Mouse (Mus musculus) heart, embryonic 14.5 days (tissue): ENCODE data around the gene Zbtb2. TPM values are rescaled to one million over a fixed set of nuclear protein-coding genes. Genes with fewer than 3 reads are reported as not detected.
A peak's percentile ranks its signal among the peaks of the same experiment; 100 is the strongest.

ENCODE experiments used
- ATAC-seq: fragments of 200-750 bp; cut with Nextera tagmentation; 2 replicates; pipeline ENCODE4 v1.8.0; 2017; ENCODE audit warnings: low read depth, moderate TSS enrichment; ENCODE audit not compliant: insufficient number of reproducible peaks, insufficient read depth, low FRiP score
- H3K27ac ChIP-seq, 2 experiments: fragments of 200-500 bp in 1 of 2; fragments of 300-500 bp in 1 of 2; sonication (generic) in 1 of 2; replicated peaks in 1 of 2; 2 replicates each; pipeline ENCODE4 v1.5.1; 2012 to 2014; ENCODE audit warnings: low read depth in 2 of 2, low read length in 2 of 2, control low read depth in 1 of 2, mild to moderate bottlenecking in 1 of 2, mixed read lengths in 1 of 2; ENCODE audit not compliant: control insufficient read depth in 1 of 2, insufficient read depth in 1 of 2
- H3K27me3 ChIP-seq: fragments of 300-500 bp; sonication (generic); 2 replicates; pipeline ENCODE4 v1.6.1; 2014; ENCODE audit warnings: mild to moderate bottlenecking, low read length, control low read depth; ENCODE audit not compliant: control insufficient read depth, insufficient read depth
- H3K36me3 ChIP-seq: fragments of 300-500 bp; sonication (generic); 2 replicates; pipeline ENCODE4 v1.6.1; 2014; ENCODE audit warnings: mild to moderate bottlenecking, control low read depth, low read length, mixed read lengths; ENCODE audit not compliant: control insufficient read depth, insufficient read depth
- H3K4me1 ChIP-seq, 2 experiments: fragments of 200-500 bp in 1 of 2; fragments of 300-500 bp in 1 of 2; sonication (generic) in 1 of 2; 2 replicates each; pipeline ENCODE4 v1.6.1; 2012 to 2014; ENCODE audit warnings: low read length in 2 of 2, control low read depth in 1 of 2, mixed read lengths in 1 of 2; ENCODE audit not compliant: control insufficient read depth in 2 of 2, insufficient read depth in 2 of 2
- H3K4me2 ChIP-seq: fragments of 300-500 bp; sonication (generic); 2 replicates; pipeline ENCODE4 v1.6.1; 2014; ENCODE audit warnings: mild to moderate bottlenecking, low read length
- H3K4me3 ChIP-seq, 2 experiments: fragments of 200-500 bp in 1 of 2; fragments of 300-500 bp in 1 of 2; sonication (generic) in 1 of 2; 2 replicates each; pipeline ENCODE4 v1.5.1; 2012 to 2014; ENCODE audit warnings: low read length in 2 of 2, mild to moderate bottlenecking in 2 of 2, control low read depth in 1 of 2, low read depth in 1 of 2, moderate library complexity in 1 of 2; ENCODE audit not compliant: control insufficient read depth in 1 of 2, insufficient read depth in 1 of 2
- H3K9ac ChIP-seq: fragments of 300-500 bp; sonication (generic); 2 replicates; pipeline ENCODE4 v1.6.1; 2014; ENCODE audit warnings: mild to moderate bottlenecking, low read length
- H3K9me3 ChIP-seq: fragments of 300-500 bp; sonication (generic); 2 replicates; pipeline ENCODE4 v1.6.1; 2016; ENCODE audit warnings: low read length, control low read depth; ENCODE audit not compliant: control insufficient read depth
- WGBS: fragments of 180-500 bp; shearing (Covaris S2); extraction: QIAGEN DNeasy Blood & Tissue Kit; methylation state at CpG from one replicate; pipeline ENCODE4 v1.1.7; 2014; 5-methylcytosine and 5-hydroxymethylcytosine counted together
- polyA plus RNA-seq: library from polyadenylated mRNA; unstranded; fragments of >200 nt; fragmentation: Nextera tagmentation; extraction: Ambion mirVana; gene quantifications from 2 replicates; pipeline ENCODE4 v1.2.1, GENCODE M21; 2014

The Zbtb2 gene
- polyA plus RNA-seq, 1 experiment from 2014 or later = 9.3 TPM

- Histone ChIP-seq H3K27me3 (no peaks in the 10 kb centered on the region), H3K36me3 (peaks cover 43% of the 10 kb centered on the region), H3K4me2 (peak overlapping the region; percentile 89; the same call in 1 of the 2 replicates), H3K9ac (no peak overlapping the region), H3K4me3 (no peak overlapping the region), H3K4me1 (peaks cover 6 to 19% of the 10 kb centered on the region in 2 experiments; a peak in 3 of 4 replicates), H3K9me3 (no peaks in the 10 kb centered on the region), H3K27ac (no peak overlapping the region)
- ATAC-seq = no peak
- WGBS = 88% methylated on average over 8 of the region's 8 CpGs
Measured at GRCm38 (mm10) chr10:4430399-4430798, 42.5 kb upstream of the Zbtb2 start.

GRCm38 (mm10) chr10:4425245-4425644 lies 37.3 kb upstream of the Zbtb2 start:
- no peak overlapping the region for H3K4me2 ChIP-seq

GRCm38 (mm10) chr10:4407191-4407590 lies 19.3 kb upstream of the Zbtb2 start:
- no peak for ATAC-seq
- WGBS = 89% methylated on average over 1 of the region's 1 CpGs

More at GRCm38 (mm10) chr10:4425245-4425644, 37.3 kb upstream of the Zbtb2 start:
- H3K4me3 ChIP-seq = no peak overlapping the region
- no peak overlapping the region for H3K27ac ChIP-seq
- no peaks in the 10 kb centered on the region for H3K9me3 ChIP-seq
- H3K36me3 ChIP-seq = peaks cover 88% of the 10 kb centered on the region
- WGBS = 73% methylated on average over 8 of the region's 8 CpGs
- no peak for ATAC-seq
- H3K9ac ChIP-seq = no peak overlapping the region
- no peaks in the 10 kb centered on the region for H3K27me3 ChIP-seq
- H3K4me1 ChIP-seq = 0 out of 4 replicates have a peak, but pooled peaks cover 1 to 4% of the 10 kb centered on the region in 2 experiments

GRCm38 (mm10) chr10:4405511-4405910 lies 17.6 kb upstream of the Zbtb2 start:
- H3K36me3 ChIP-seq = peaks cover 86% of the 10 kb centered on the region
- H3K27ac ChIP-seq = peak overlapping the region; percentile 35 to 54; a peak in 3 of 4 replicates
- H3K4me1 ChIP-seq = peaks cover 6 to 15% of the 10 kb centered on the region in 2 experiments; a peak in 3 of 4 replicates
- peak; percentile 32; the same call in 1 of the 2 replicates for ATAC-seq
- 0 out of 2 replicates have a peak overlapping the region, but pooled peaks have one; percentile 3 for H3K9ac ChIP-seq
- 15% methylated on average over 5 of the region's 5 CpGs for WGBS
- H3K4me2 ChIP-seq = no peak overlapping the region
- no peaks in the 10 kb centered on the region for H3K9me3 ChIP-seq
- no peaks in the 10 kb centered on the region for H3K27me3 ChIP-seq
- H3K4me3 ChIP-seq = no peak overlapping the region

More at GRCm38 (mm10) chr10:4407191-4407590, 19.3 kb upstream of the Zbtb2 start:
- Histone ChIP-seq H3K4me3 (no peak overlapping the region), H3K9me3 (no peaks in the 10 kb centered on the region), H3K27ac (no peak overlapping the region), H3K9ac (no peak overlapping the region), H3K4me1 (peaks cover 6 to 15% of the 10 kb centered on the region in 2 experiments; a peak in 3 of 4 replicates), H3K36me3 (peaks cover 88% of the 10 kb centered on the region), H3K27me3 (no peaks in the 10 kb centered on the region), H3K4me2 (no peak overlapping the region)

- no peak overlapping the region for H3K4me2 ChIP-seq
- H3K9me3 ChIP-seq = no peaks in the 10 kb centered on the region
- no peak; the same call in 1 of the 2 replicates for ATAC-seq
- H3K27ac ChIP-seq = peak overlapping the region; percentile 35 to 54; a peak in 3 of 4 replicates
- no peak overlapping the region for H3K9ac ChIP-seq
- H3K27me3 ChIP-seq = no peaks in the 10 kb centered on the region
- 52% methylated on average over 5 of the region's 5 CpGs for WGBS
- H3K4me1 ChIP-seq = peaks cover 6 to 15% of the 10 kb centered on the region in 2 experiments; a peak in 3 of 4 replicates
- peaks cover 86% of the 10 kb centered on the region for H3K36me3 ChIP-seq
- no peak overlapping the region for H3K4me3 ChIP-seq
Measured at GRCm38 (mm10) chr10:4404895-4405491, 17.1 kb upstream of the Zbtb2 start.

- no peak for ATAC-seq
- H3K9me3 ChIP-seq = no peaks in the 10 kb centered on the region
- WGBS = 69% methylated on average over 5 of the region's 5 CpGs
- no peaks in the 10 kb centered on the region; a peak in 1 of 4 replicates for H3K4me1 ChIP-seq
- H3K27me3 ChIP-seq = no peaks in the 10 kb centered on the region
- no peak overlapping the region for H3K4me3 ChIP-seq
- no peak overlapping the region for H3K4me2 ChIP-seq
- H3K27ac ChIP-seq = no peak overlapping the region
- H3K9ac ChIP-seq = no peak overlapping the region
- peaks cover 73% of the 10 kb centered on the region for H3K36me3 ChIP-seq
Measured at GRCm38 (mm10) chr10:4398058-4398457, 10.2 kb upstream of the Zbtb2 start.

DNA sequence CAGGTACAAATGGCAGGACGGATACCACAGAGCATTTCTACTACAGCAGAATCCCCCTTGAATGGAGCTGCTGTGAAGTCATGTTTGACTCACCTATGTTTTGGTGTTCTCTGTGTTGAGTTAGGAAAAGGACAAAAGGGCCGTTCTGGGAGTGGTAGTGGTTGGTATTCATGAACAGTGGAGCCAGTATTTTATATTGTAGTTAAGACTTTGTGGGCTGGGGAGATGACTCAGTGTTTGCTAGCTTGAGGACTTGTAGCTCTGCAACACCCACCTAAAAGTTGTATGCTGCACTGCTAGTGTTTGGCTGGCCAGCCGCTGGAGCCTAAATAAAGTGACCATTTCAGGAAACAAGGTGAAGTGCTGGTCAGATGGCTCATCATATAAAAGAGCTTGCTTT lies 7.4 kb upstream of the Zbtb2 start:
- Histone ChIP-seq H3K4me2 (no peak overlapping the region), H3K4me1 (peaks cover 2 to 17% of the 10 kb centered on the region in 2 experiments), H3K27me3 (no peaks in the 10 kb centered on the region), H3K4me3 (no peak overlapping the region), H3K27ac (no peak overlapping the region), H3K9ac (no peak overlapping the region), H3K9me3 (no peaks in the 10 kb centered on the region), H3K36me3 (peaks cover 61% of the 10 kb centered on the region)
- ATAC-seq = no peak
- 85% methylated on average over 3 of the region's 3 CpGs for WGBS
